ENCODE assay signal across 9 mouse cellular contexts in genomic region chr16:48570354-48570753, GRCm38 (mm10).
A peak's percentile ranks its signal among the peaks of the same experiment; 100 is the strongest.
DNase-seq lines count a peak whose midpoint lies in the region; ATAC-seq and TF ChIP-seq lines count a peak whose summit lies in the region.
"Had no signal": no experiment of that assay in that cellular context is flagged by ENCODE, and none has a peak within 500 bp of the region (broad histone marks: within the 10 kb centered on the region; RNA-seq: fewer than 3 reads in every experiment).

No protein-coding gene starts in this region.

- H3K4me2 ChIP-seq in liver, postnatal 0 days (ENCODE audit: low read depth, low read length): no peak overlapping the region
- H3K4me2 ChIP-seq in neural tube, embryonic 15.5 days: no peak overlapping the region
- H3K4me2 ChIP-seq: embryonic facial prominence, embryonic 12.5 days had no signal

- H3K27me3 ChIP-seq in liver, postnatal 0 days (ENCODE audit: insufficient read depth, low read length): no peaks in the 10 kb centered on the region
- H3K27me3 ChIP-seq in neural tube, embryonic 15.5 days (replicated peaks): no peaks in the 10 kb centered on the region
- H3K27me3 ChIP-seq: embryonic facial prominence, embryonic 12.5 days had no signal

- H3K27ac ChIP-seq in liver, postnatal 0 days (ENCODE audit: low read depth): no peak overlapping the region
- H3K27ac ChIP-seq in neural tube, embryonic 15.5 days (replicated peaks): no peak overlapping the region
- H3K27ac ChIP-seq: embryonic facial prominence, embryonic 12.5 days had no signal

- no peak overlapping the region for H3K9ac ChIP-seq in liver, postnatal 0 days (replicated peaks)
- no peak overlapping the region for H3K9ac ChIP-seq in neural tube, embryonic 15.5 days (replicated peaks)
- H3K9ac ChIP-seq: embryonic facial prominence, embryonic 12.5 days had no signal

- no peak for TF ChIP-seq EP300 in liver, postnatal 0 days (IDR thresholded peaks at IDR 0.05; ENCODE audit: low read depth)

- peak; percentile 84 for TF ChIP-seq CTCF in liver, postnatal 0 days (IDR thresholded peaks at IDR 0.05; ENCODE audit: low read depth)

- WGBS in liver, postnatal 0 days (ENCODE audit: insufficient replicate concordance): 16% methylated on average over 9 of the region's 9 CpGs
- 18% methylated on average over 9 of the region's 9 CpGs for WGBS in neural tube, embryonic 15.5 days

- H3K36me3 ChIP-seq in liver, postnatal 0 days (replicated peaks; ENCODE audit: insufficient read depth, low read length): no peaks in the 10 kb centered on the region
- H3K36me3 ChIP-seq in neural tube, embryonic 15.5 days: no peaks in the 10 kb centered on the region
- H3K36me3 ChIP-seq: embryonic facial prominence, embryonic 12.5 days had no signal

- H3K4me3 ChIP-seq in liver, postnatal 0 days (ENCODE audit: low read depth, low read length): no peak overlapping the region
- H3K4me3 ChIP-seq in neural tube, embryonic 15.5 days (replicated peaks): no peak overlapping the region
- H3K4me3 ChIP-seq: embryonic facial prominence, embryonic 12.5 days had no signal

- H3K9me3 ChIP-seq in liver, postnatal 0 days (ENCODE audit: low read length): no peaks in the 10 kb centered on the region
- H3K9me3 ChIP-seq in neural tube, embryonic 15.5 days (replicated peaks): no peaks in the 10 kb centered on the region
- H3K9me3 ChIP-seq: embryonic facial prominence, embryonic 12.5 days had no signal

- peak; percentile 66 for ATAC-seq in activated CD4-positive, CD25-positive, alpha-beta regulatory T cell, adult 4 months
- ATAC-seq in granulocyte monocyte progenitor cell, adult 5-6 weeks (replicated peaks; ENCODE audit: poor library complexity, severe bottlenecking): peak; percentile 76
- no peak; the same call in 1 of the 2 replicates for ATAC-seq in liver, postnatal 0 days
- peak; percentile 86 for ATAC-seq in neural tube, embryonic 15.5 days (ENCODE audit: low FRiP score)

- DNase-seq in 416B (ENCODE audit: low read depth): peak; percentile 63
- peak; percentile 49 to 76 for DNase-seq in cerebellum, postnatal 4 days (ENCODE audit: low spot score in 2 of 2)
- DNase-seq in kidney, postnatal 10 days: peak; percentile 87
- peak; percentile 71 for DNase-seq in liver, postnatal 0 days
- DNase-seq in thymus, adult 18-20 months: peak; percentile 17 to 30

- no peaks in the 10 kb centered on the region for H3K4me1 ChIP-seq in liver, postnatal 0 days (ENCODE audit: insufficient read depth)
- H3K4me1 ChIP-seq in neural tube, embryonic 15.5 days: no peaks in the 10 kb centered on the region
- H3K4me1 ChIP-seq: embryonic facial prominence, embryonic 12.5 days had no signal

Comparison
In these comparisons a context has a peak if more than half of its experiments do, and no peak if none do; other contexts are left out.
1. DNase-seq: peak in every context shown above with its lines; median percentile 87 in kidney, postnatal 10 days; 71 in liver, postnatal 0 days; 63 in 416B; 62 in cerebellum, postnatal 4 days; 24 in thymus, adult 18-20 months.